In genomic region chr2:156722752-156723151, GRCm38 (mm10) we compare ENCODE assay signal across 8 mouse cellular contexts. TPM values are rescaled to one million over a fixed set of nuclear protein-coding genes. Genes with fewer than 3 reads are reported as not detected.
DNase-seq lines count a peak whose midpoint lies in the region; ATAC-seq lines count a peak whose summit lies in the region.

No protein-coding gene starts in this region.

- peaks cover 47 to 71% of the 10 kb centered on the region in 2 experiments for H3K4me1 ChIP-seq in heart, embryonic 14.5 days (ENCODE audit: control insufficient read depth in 2 of 2, insufficient read depth in 2 of 2, low read length in 2 of 2)
- H3K4me1 ChIP-seq in embryonic facial prominence, embryonic 12.5 days, result peaks cover 69% of the 10 kb centered on the region
- peaks cover 59% of the 10 kb centered on the region for H3K4me1 ChIP-seq in hindbrain, embryonic 14.5 days (replicated peaks; ENCODE audit: control insufficient read depth, insufficient read depth, low read length)
- peaks cover 70% of the 10 kb centered on the region for H3K4me1 ChIP-seq in midbrain, embryonic 12.5 days

- intact Hi-C loops in heart, postnatal 36 days (cut with DNase I), result no loop called here

- peak overlapping the region; percentile 96 for H3K9ac ChIP-seq in heart, embryonic 14.5 days (ENCODE audit: low read length)
- H3K9ac ChIP-seq in embryonic facial prominence, embryonic 12.5 days, result 0 out of 2 replicates have a peak overlapping the region, but pooled peaks have one; percentile 98
- peak overlapping the region; percentile 97 for H3K9ac ChIP-seq in hindbrain, embryonic 14.5 days
- H3K9ac ChIP-seq in midbrain, embryonic 12.5 days (replicated peaks), result peak overlapping the region; percentile 98

- no peaks in the 10 kb centered on the region for H3K9me3 ChIP-seq in heart, embryonic 14.5 days (ENCODE audit: control insufficient read depth, low read length)
- no peaks in the 10 kb centered on the region for H3K9me3 ChIP-seq in embryonic facial prominence, embryonic 12.5 days
- H3K9me3 ChIP-seq in hindbrain, embryonic 14.5 days (ENCODE audit: control insufficient read depth, low read length), result no peaks in the 10 kb centered on the region
- no peaks in the 10 kb centered on the region for H3K9me3 ChIP-seq in midbrain, embryonic 12.5 days

- H3K4me3 ChIP-seq in heart, embryonic 14.5 days (ENCODE audit: control insufficient read depth in 1 of 2, insufficient read depth in 1 of 2, low read depth in 1 of 2, low read length in 2 of 2), result peak overlapping the region; percentile 77 to 98; a peak in 3 of 4 replicates
- peak overlapping the region; percentile 95 for H3K4me3 ChIP-seq in embryonic facial prominence, embryonic 12.5 days
- peak overlapping the region; percentile 91 for H3K4me3 ChIP-seq in hindbrain, embryonic 14.5 days (replicated peaks; ENCODE audit: low read length)
- peak overlapping the region; percentile 98 for H3K4me3 ChIP-seq in midbrain, embryonic 12.5 days

- no peak for ATAC-seq in heart, embryonic 14.5 days (ENCODE audit: insufficient number of reproducible peaks, insufficient read depth, low FRiP score, low read depth)
- ATAC-seq in embryonic facial prominence, embryonic 12.5 days (ENCODE audit: insufficient number of reproducible peaks, insufficient read depth, low FRiP score, low TSS enrichment), result no peak
- ATAC-seq in hindbrain, embryonic 14.5 days (ENCODE audit: low FRiP score), result no peak
- ATAC-seq in midbrain, embryonic 12.5 days (ENCODE audit: low FRiP score, low read depth), result no peak

- H3K36me3 ChIP-seq in heart, embryonic 14.5 days (ENCODE audit: control insufficient read depth, insufficient read depth, low read length), result no peaks in the 10 kb centered on the region
- no peaks in the 10 kb centered on the region for H3K36me3 ChIP-seq in embryonic facial prominence, embryonic 12.5 days
- H3K36me3 ChIP-seq in hindbrain, embryonic 14.5 days (replicated peaks; ENCODE audit: control insufficient read depth, insufficient read depth), result no peaks in the 10 kb centered on the region
- no peaks in the 10 kb centered on the region for H3K36me3 ChIP-seq in midbrain, embryonic 12.5 days

- H3K27me3 ChIP-seq in heart, embryonic 14.5 days (ENCODE audit: control insufficient read depth, insufficient read depth, low read length), result no peaks in the 10 kb centered on the region
- no peaks in the 10 kb centered on the region for H3K27me3 ChIP-seq in embryonic facial prominence, embryonic 12.5 days
- H3K27me3 ChIP-seq in hindbrain, embryonic 14.5 days (ENCODE audit: control insufficient read depth, insufficient read depth, low read length), result no peaks in the 10 kb centered on the region
- H3K27me3 ChIP-seq in midbrain, embryonic 12.5 days, result no peaks in the 10 kb centered on the region

- peak overlapping the region; percentile 80 for H3K4me2 ChIP-seq in heart, embryonic 14.5 days (ENCODE audit: low read length)
- peak overlapping the region; percentile 81 for H3K4me2 ChIP-seq in embryonic facial prominence, embryonic 12.5 days (replicated peaks)
- H3K4me2 ChIP-seq in hindbrain, embryonic 14.5 days (replicated peaks), result peak overlapping the region; percentile 85
- H3K4me2 ChIP-seq in midbrain, embryonic 12.5 days (replicated peaks), result peak overlapping the region; percentile 77

- WGBS in heart, embryonic 14.5 days, result 72% methylated on average over 5 of the region's 5 CpGs
- WGBS in embryonic facial prominence, embryonic 12.5 days, result 60% methylated on average over 5 of the region's 5 CpGs
- WGBS in hindbrain, embryonic 14.5 days, result 38% methylated on average over 5 of the region's 5 CpGs
- WGBS in midbrain, embryonic 12.5 days, result 50% methylated on average over 5 of the region's 5 CpGs

- no peak for DNase-seq in heart, postnatal 36 days
- DNase-seq in hindbrain, embryonic 14.5 days (ENCODE audit: low spot score), result no peak
- DNase-seq in frontal cortex, postnatal 10 days (ENCODE audit: low spot score in 2 of 2), result no peak
- DNase-seq in natural killer cell, adult 2 months (ENCODE audit: low spot score in 2 of 2), result no peak
- no peak for DNase-seq in layer of hippocampus, adult 11-12 months (ENCODE audit: low spot score)

- H3K27ac ChIP-seq in heart, embryonic 14.5 days (replicated peaks in 1 of 2; ENCODE audit: control insufficient read depth in 1 of 2, insufficient read depth in 1 of 2, low read depth in 2 of 2, low read length in 2 of 2), result peak overlapping the region in 1 of 2 experiments; percentile 92; a peak in 1 of 4 replicates
- H3K27ac ChIP-seq in embryonic facial prominence, embryonic 12.5 days, result no peak overlapping the region
- H3K27ac ChIP-seq in hindbrain, embryonic 14.5 days, result no peak overlapping the region
- no peak overlapping the region for H3K27ac ChIP-seq in midbrain, embryonic 12.5 days (replicated peaks)

RNA-seq across cellular contexts. Expression of gene Myl9, which starts 52.5 kb away (rescaled TPM):
- 2,013 and 2,167 TPM in 2 replicates for polyA plus RNA-seq in heart, embryonic 14.5 days (2014; fragmentation: Nextera tagmentation; extraction: Ambion mirVana)
- total RNA-seq in heart, postnatal 36 days (2021), result 100 to 1,000 TPM in 1 of 2 experiments, 10 to 100 TPM in 1; 97.9 to 115 TPM
- polyA plus RNA-seq in embryonic facial prominence, embryonic 12.5 days (2016; fragmentation: Nextera tagmentation; extraction: Ambion mirVana), result 182 and 184 TPM in 2 replicates
- polyA plus RNA-seq in hindbrain, embryonic 14.5 days (2014; fragmentation: Nextera tagmentation; extraction: Ambion mirVana), result 41.4 and 47.1 TPM in 2 replicates
- 107 and 144 TPM in 2 replicates for polyA plus RNA-seq in midbrain, embryonic 12.5 days (2016; fragmentation: Nextera tagmentation; extraction: Ambion mirVana)

Comparison
In these comparisons a context has a peak if more than half of its experiments do, and no peak if none do; other contexts are left out.
1. RNA of gene Myl9, which starts 52.5 kb away (polyA plus RNA-seq): 2,013 to 2,167 TPM in heart, embryonic 14.5 days; 182 to 184 TPM in embryonic facial prominence, embryonic 12.5 days, 107 to 144 TPM in midbrain, embryonic 12.5 days and 41.4 to 47.1 TPM in hindbrain, embryonic 14.5 days; every median in the first group is over 10 times any median in the second.
2. Peak in every context shown above with its lines, with median percentiles within 50 percentile points of each other: H3K4me2 ChIP-seq, H3K4me3 ChIP-seq and H3K9ac ChIP-seq.